Comparison of ENCODE assay signal across 11 mouse cellular contexts in the genomic region with DNA sequence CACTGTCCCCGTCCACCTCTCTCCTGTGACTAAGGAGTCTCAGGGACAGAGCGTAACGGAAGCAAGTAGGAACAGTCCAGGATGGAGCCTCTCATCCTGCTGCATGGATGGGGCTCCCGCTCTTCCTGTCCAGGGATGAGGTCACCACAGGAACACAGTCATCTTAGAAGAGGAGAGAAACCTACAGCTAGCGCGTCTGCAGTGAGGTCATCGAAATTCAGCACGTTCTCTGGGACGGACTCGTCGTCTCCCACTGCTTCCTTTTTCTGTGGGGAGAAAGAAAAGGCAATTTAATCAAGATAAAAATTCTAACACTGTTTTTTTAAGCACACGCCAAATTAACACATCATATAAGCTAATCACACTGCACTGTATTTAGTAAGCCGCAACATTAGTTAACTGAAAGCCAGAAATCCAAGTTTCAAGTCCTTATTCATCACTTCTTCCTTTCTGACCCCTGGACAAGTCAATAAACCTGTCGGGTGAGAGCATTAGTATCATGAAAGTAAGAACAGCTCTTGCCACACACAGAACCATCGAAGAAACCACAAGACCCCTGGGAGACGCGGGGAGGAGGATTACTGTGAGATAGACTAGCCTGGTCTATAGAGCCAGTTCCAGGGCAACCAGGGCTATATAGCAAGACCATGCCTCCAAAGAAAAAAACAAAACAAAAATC. TPM values are rescaled to one million over a fixed set of nuclear protein-coding genes. Genes with fewer than 3 reads are reported as not detected.
A peak's percentile ranks its signal among the peaks of the same experiment; 100 is the strongest.
DNase-seq lines count a peak whose midpoint lies in the region; ATAC-seq and TF ChIP-seq lines count a peak whose summit lies in the region.
"Had no signal": no experiment of that assay in that cellular context is flagged by ENCODE, and none has a peak within 500 bp of the region (broad histone marks: within the 10 kb centered on the region; RNA-seq: fewer than 3 reads in every experiment).

No protein-coding gene starts in this region.

- WGBS in forebrain, embryonic 10.5 days, result 90% methylated on average over 17 of the region's 17 CpGs
- WGBS in forebrain, embryonic 16.5 days, result 74% methylated on average over 17 of the region's 17 CpGs
- WGBS in lung, embryonic 16.5 days, result 78% methylated on average over 17 of the region's 17 CpGs

- TF ChIP-seq CTCF in bone marrow macrophage, adult 2 months (IDR thresholded peaks at IDR 0.05; ENCODE audit: low read depth, low read length), result no peak
- no peak for TF ChIP-seq CTCF in layer of hippocampus, adult 2 months (conservative IDR thresholded peaks at IDR 0.05)

- ATAC-seq in forebrain, embryonic 16.5 days, result no peak
- ATAC-seq in lung, embryonic 16.5 days (ENCODE audit: low read depth), result peak; percentile 80; the same call in 1 of the 2 replicates

- DNase-seq in forebrain, embryonic 10.5 days (ENCODE audit: extremely low spot score, low spot score), result no peak
- peak; percentile 29 for DNase-seq in kidney, postnatal 10 days
- DNase-seq in kidney, postnatal 4 days, result no peak
- no peak for DNase-seq in spleen, postnatal 36 days (ENCODE audit: low spot score in 2 of 2)
- DNase-seq in layer of hippocampus, adult 2 months (ENCODE audit: low spot score in 2 of 2), result no peak
- DNase-seq: adrenal gland, adult 2 months; embryo, embryonic 11 days had no signal

- no peak for TF ChIP-seq POLR2A in bone marrow macrophage, adult 2 months (IDR thresholded peaks at IDR 0.05; ENCODE audit: borderline replicate concordance, low read depth, low read length)

- peaks cover 57% of the 10 kb centered on the region for H3K4me1 ChIP-seq in forebrain, embryonic 10.5 days
- peaks cover 31% of the 10 kb centered on the region for H3K4me1 ChIP-seq in forebrain, embryonic 16.5 days (replicated peaks; ENCODE audit: control insufficient read depth, insufficient read depth, low read length)
- H3K4me1 ChIP-seq in bone marrow macrophage, adult 2 months (ENCODE audit: control insufficient read depth, insufficient read depth, low read length), result peaks cover 19% of the 10 kb centered on the region
- no peaks in the 10 kb centered on the region for H3K4me1 ChIP-seq in lung, embryonic 16.5 days (replicated peaks; ENCODE audit: control insufficient read depth, insufficient read depth, low read length)

- no peak overlapping the region for H3K9ac ChIP-seq in forebrain, embryonic 16.5 days (replicated peaks; ENCODE audit: low read depth, low read length)
- no peak overlapping the region for H3K9ac ChIP-seq in lung, embryonic 16.5 days (ENCODE audit: low read length)

- no peak overlapping the region for H3K4me2 ChIP-seq in forebrain, embryonic 16.5 days (ENCODE audit: low read length)
- no peak overlapping the region for H3K4me2 ChIP-seq in lung, embryonic 16.5 days (ENCODE audit: low read depth, low read length)

- peak overlapping the region; percentile 90 for H3K27ac ChIP-seq in forebrain, embryonic 10.5 days
- H3K27ac ChIP-seq in forebrain, embryonic 16.5 days (ENCODE audit: low read length), result no peak overlapping the region
- peak overlapping the region; percentile 15 for H3K27ac ChIP-seq in bone marrow macrophage, adult 2 months (ENCODE audit: insufficient read depth, low read depth, low read length)
- H3K27ac ChIP-seq in lung, embryonic 16.5 days (ENCODE audit: low read length), result peak overlapping the region; percentile 16; the same call in 1 of the 2 replicates
- H3K27ac ChIP-seq in layer of hippocampus, adult 2 months, result no peak overlapping the region

- H3K9me3 ChIP-seq in forebrain, embryonic 10.5 days, result no peaks in the 10 kb centered on the region
- H3K9me3 ChIP-seq in forebrain, embryonic 16.5 days (ENCODE audit: control insufficient read depth, low read length), result no peaks in the 10 kb centered on the region
- H3K9me3 ChIP-seq in lung, embryonic 16.5 days (ENCODE audit: control insufficient read depth, low read length), result no peaks in the 10 kb centered on the region

- H3K4me3 ChIP-seq in forebrain, embryonic 10.5 days, result no peak overlapping the region
- H3K4me3 ChIP-seq in forebrain, embryonic 16.5 days (replicated peaks; ENCODE audit: low read length), result no peak overlapping the region
- H3K4me3 ChIP-seq in bone marrow macrophage, adult 2 months (ENCODE audit: insufficient read depth, low read length), result no peak overlapping the region
- H3K4me3 ChIP-seq in lung, embryonic 16.5 days (ENCODE audit: low read length), result no peak overlapping the region
- H3K4me3 ChIP-seq in layer of hippocampus, adult 2 months, result no peak overlapping the region

- H3K36me3 ChIP-seq in forebrain, embryonic 10.5 days (replicated peaks), result peaks cover 85% of the 10 kb centered on the region
- H3K36me3 ChIP-seq in forebrain, embryonic 16.5 days (ENCODE audit: control insufficient read depth, insufficient read depth), result peaks cover 5% of the 10 kb centered on the region
- peaks cover 29% of the 10 kb centered on the region for H3K36me3 ChIP-seq in lung, embryonic 16.5 days (ENCODE audit: control insufficient read depth, insufficient read depth, low read length)

- no peaks in the 10 kb centered on the region for H3K27me3 ChIP-seq in forebrain, embryonic 10.5 days (ENCODE audit: poor library complexity, severe bottlenecking)
- H3K27me3 ChIP-seq in forebrain, embryonic 16.5 days (replicated peaks; ENCODE audit: control insufficient read depth, insufficient read depth, low read length), result no peaks in the 10 kb centered on the region
- no peaks in the 10 kb centered on the region for H3K27me3 ChIP-seq in lung, embryonic 16.5 days (ENCODE audit: control insufficient read depth, insufficient read depth, low read depth, low read length)

RNA-seq across cellular contexts. Expression of a gene that starts 9.2 kb away (rescaled TPM):
- polyA plus RNA-seq in forebrain, embryonic 10.5 days (2016; fragmentation: Nextera tagmentation; extraction: Ambion mirVana), result 160 and 167 TPM in 2 replicates
- 230 and 238 TPM in 2 replicates for polyA plus RNA-seq in forebrain, embryonic 16.5 days (2015; fragmentation: Nextera tagmentation; extraction: Ambion mirVana)
- polyA plus RNA-seq in bone marrow macrophage, adult 2 months (2012; ENCODE audit: insufficient read depth, insufficient read length, missing spikeins), result 78.0 and 83.3 TPM in 2 replicates
- polyA plus RNA-seq in lung, embryonic 16.5 days (2015; fragmentation: Nextera tagmentation; extraction: Ambion mirVana), result 112 and 117 TPM in 2 replicates
- total RNA-seq in layer of hippocampus, adult 2 months (2021), result 100 to 1,000 TPM; 198 to 213 TPM

RNA-seq across cellular contexts. Expression of a gene that starts 20.5 kb away (rescaled TPM):
- 32.1 and 35.1 TPM in 2 replicates for polyA plus RNA-seq in forebrain, embryonic 10.5 days (2016; fragmentation: Nextera tagmentation; extraction: Ambion mirVana)
- polyA plus RNA-seq in forebrain, embryonic 16.5 days (2015; fragmentation: Nextera tagmentation; extraction: Ambion mirVana), result 46.7 and 47.3 TPM in 2 replicates
- 1.3 and 1.7 TPM in 2 replicates for polyA plus RNA-seq in bone marrow macrophage, adult 2 months (2012; ENCODE audit: insufficient read depth, insufficient read length, missing spikeins)
- 6.8 and 6.9 TPM in 2 replicates for polyA plus RNA-seq in lung, embryonic 16.5 days (2015; fragmentation: Nextera tagmentation; extraction: Ambion mirVana)
- total RNA-seq in layer of hippocampus, adult 2 months (2021), result 100 to 1,000 TPM; 185 to 201 TPM

RNA-seq across cellular contexts. Expression of a gene that starts 52.2 kb away (rescaled TPM):
- 115 and 117 TPM in 2 replicates for polyA plus RNA-seq in forebrain, embryonic 10.5 days (2016; fragmentation: Nextera tagmentation; extraction: Ambion mirVana)
- 29.0 and 29.2 TPM in 2 replicates for polyA plus RNA-seq in forebrain, embryonic 16.5 days (2015; fragmentation: Nextera tagmentation; extraction: Ambion mirVana)
- polyA plus RNA-seq in bone marrow macrophage, adult 2 months (2012; ENCODE audit: insufficient read depth, insufficient read length, missing spikeins), result 15.3 and 26.1 TPM in 2 replicates
- 73.9 and 75.6 TPM in 2 replicates for polyA plus RNA-seq in lung, embryonic 16.5 days (2015; fragmentation: Nextera tagmentation; extraction: Ambion mirVana)
- 10 to 100 TPM; 17.5 to 22.2 TPM for total RNA-seq in layer of hippocampus, adult 2 months (2021)
- total RNA-seq: liver, adult 2 months had no signal

Comparison
In these comparisons a context has a peak if more than half of its experiments do, and no peak if none do; other contexts are left out.
1. H3K27ac ChIP-seq: peak in forebrain, embryonic 10.5 days (single experiment), bone marrow macrophage, adult 2 months (single experiment) and lung, embryonic 16.5 days (single experiment); none in forebrain, embryonic 16.5 days (single experiment) and layer of hippocampus, adult 2 months (single experiment).